Mouse (Mus musculus) WW6 (cell line): ENCODE data around the gene Gm38393.

Source experiments
- DNase-seq: peaks from one replicate; pipeline ENCODE4 v3.0.0-alpha.2; 2013; ENCODE audit warnings: low read depth, low spot score

Gm38393 gene

GRCm38 (mm10) chr7:60004606-60005330, at the start of gene Gm38393, which contains the start of gene Snurf:
TSS of gene Gm38393 (minus strand) at chr7:60005064.
TSS of gene Snurf (minus strand) at chr7:60005049.
- no peak for DNase-seq

DNA sequence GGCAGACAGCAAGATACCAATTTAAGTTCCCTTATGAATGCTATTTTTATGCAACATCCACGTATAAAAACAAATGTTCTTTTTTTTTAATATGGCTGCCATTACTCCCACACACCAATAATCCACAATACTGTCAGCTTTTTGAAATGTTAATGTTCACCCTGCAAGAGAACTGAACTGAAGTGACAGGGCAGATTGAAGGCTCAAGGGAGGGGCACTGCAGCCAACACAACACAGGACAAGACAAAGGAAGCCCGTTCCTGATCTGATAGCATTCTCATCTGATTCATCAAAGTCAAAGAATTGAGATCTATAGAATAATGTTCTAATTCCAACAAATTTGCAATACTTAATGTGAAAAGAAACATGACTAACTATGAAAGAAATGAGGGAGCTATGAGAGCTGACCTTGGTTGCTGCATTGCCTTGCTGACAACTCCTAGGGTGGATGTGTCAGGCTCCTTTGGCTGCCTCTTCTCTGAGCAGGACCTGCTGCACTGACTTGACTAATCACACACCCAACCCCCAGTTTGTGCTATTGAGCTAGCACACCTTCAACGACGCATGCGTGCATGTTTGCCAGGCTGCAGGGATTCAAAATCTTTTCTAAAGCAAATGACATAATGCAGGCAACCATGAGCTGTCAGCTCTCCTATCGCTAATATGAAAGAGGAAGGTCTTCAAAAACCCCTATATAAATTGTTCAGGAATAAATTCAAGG, 42.8 kb upstream of the Gm38393 start:
- no peak for DNase-seq

DNA sequence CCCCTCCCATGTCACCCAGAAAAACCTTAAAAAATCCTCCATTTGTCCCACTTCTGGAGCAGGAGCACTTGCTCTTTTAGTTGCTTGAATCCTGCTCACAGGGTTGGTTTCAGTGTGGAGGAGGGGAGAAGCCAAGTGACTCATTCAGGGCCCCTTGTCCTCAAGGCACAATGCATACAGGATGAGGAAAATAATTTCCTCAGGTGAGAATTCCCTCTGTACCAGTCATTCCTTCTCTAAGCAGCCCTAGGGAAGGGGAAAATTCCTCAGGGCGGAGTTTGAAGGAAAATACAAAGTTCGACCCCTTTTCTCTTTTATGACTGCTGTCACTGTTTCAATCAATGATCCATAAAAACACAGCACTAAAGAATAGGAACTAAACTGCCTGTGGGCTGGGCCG, 8.3 kb upstream of the Gm38393 start:
- no peak for DNase-seq

DNA sequence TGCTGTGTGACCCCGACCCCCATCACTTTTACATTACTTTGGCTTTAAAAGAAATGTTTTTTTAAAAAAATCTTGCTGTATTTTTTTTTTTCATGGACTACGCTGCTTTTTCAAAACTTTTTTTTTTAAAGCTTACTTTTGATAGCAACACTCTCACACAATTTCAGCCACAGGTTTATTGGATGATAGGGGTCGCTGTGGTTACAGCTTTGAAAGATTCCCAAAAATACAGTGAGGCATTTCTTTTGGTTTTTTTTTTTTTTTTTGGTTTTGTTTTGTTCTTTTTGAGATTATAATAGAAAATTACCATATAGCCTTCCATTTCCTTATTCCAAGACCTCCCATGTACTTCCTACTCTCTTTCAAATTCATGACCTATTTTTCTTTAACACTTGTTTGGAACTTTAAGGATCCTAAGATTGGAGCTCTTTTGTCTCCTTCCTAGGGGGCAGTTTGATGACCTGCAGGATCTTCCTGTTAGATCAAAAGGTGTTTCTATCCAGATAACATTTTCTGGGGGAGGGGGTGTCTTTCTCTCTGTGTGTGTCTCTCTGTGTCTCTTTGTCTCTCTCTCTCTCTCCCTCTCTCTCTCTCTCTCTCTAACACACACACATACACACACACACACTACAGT, 3.0 kb upstream of the Gm38393 start:
- DNase-seq = no peak

DNA sequence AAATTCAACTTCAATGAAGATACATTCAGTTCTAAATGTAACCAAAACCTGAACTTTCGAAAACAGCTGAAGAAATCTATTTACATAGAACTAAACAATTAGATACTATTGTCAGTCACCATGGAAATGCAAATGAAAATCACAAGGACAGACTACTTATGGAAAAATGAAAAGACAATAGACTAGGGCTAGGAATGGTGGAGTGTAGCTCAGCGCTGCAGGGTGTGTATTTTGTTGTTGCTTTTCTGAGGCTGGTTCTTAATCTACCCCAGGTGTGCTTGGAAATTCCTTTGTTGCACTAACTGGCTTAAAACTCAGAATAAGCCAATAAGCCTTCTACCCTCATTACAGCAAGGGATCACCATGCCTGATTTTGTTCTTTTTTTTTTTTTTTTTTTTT, 1.4 kb upstream of the Gm38393 start:
- DNase-seq = no peak

GRCm38 (mm10) chr7:60003921-60004605, 801 bp downstream of the Gm38393 start:
- DNase-seq = no peak

DNA sequence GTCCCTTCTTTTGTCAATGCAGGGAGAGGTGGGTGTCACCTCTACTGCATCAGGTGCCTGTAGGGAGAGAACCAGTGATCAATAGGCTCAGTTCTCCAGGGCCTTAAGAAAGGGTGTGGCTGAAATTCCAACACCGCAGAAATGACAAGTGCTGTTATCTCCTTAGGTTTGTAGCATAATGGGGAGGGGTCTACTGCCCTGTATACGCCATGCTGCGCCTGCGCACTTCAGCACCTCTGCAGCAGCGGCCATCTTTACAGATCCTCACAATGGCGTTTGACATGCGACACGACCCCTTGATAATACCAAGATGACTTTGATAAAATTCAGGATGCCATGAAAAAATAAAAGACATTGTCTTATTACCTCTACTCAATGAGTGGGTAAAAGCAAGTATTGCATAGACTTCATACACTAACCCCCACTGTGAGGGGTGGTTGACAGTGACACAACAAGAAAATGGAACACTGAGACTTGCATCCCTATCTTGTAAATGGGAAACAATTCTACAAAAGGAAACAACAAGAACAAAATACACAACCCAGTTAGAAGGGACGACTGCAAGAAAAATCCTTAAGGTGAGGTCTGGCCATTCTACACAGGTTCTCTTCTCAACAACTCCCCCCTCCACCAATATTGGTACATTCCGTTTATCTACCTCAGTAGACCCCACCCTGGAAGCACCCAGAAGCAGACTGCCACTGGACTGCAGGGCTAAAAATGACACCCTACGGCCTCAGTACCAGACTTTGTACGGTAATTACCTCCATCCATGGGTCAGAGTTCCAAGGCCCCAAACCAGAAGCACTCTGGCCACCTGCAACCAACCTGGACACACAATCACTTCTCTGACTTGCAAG, 1.6 kb downstream of the Gm38393 start:
- no peak for DNase-seq

DNA sequence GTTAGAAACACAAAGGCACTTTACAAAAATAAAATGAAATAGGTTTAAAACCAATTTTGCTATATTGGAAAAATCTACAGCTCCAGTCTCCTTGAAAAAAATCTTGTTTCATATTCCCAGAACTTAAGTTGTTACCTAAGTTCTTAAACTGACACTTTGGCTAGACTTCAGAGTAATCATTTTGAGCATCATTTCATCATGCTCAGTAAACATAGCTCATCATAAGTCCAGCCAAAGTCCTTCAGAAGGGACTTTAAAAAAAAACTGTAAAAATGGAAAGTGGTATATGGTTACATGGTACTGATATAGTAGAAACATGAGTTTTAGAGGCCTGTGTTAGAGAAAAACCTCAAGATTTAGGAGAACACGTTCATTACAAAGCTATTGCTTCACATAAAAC, 26.2 kb downstream of the Gm38393 start:
- DNase-seq = no peak
